In genomic region chr5:146974781-146975123, GRCm38 (mm10) we compare ENCODE assay signal across 17 mouse cellular contexts. TPM values are rescaled to one million over a fixed set of nuclear protein-coding genes. Genes with fewer than 3 reads are reported as not detected.
A peak's percentile ranks its signal among the peaks of the same experiment; 100 is the strongest.
DNase-seq lines count a peak whose midpoint lies in the region; ATAC-seq and TF ChIP-seq lines count a peak whose summit lies in the region.
"Had no signal": no experiment of that assay in that cellular context is flagged by ENCODE, and none has a peak within 500 bp of the region (broad histone marks: within the 10 kb centered on the region; RNA-seq: fewer than 3 reads in every experiment).

No protein-coding gene starts in this region.

- 16% methylated on average over 13 of the region's 13 CpGs for WGBS in lung, postnatal 0 days

- H3K4me2 ChIP-seq in lung, postnatal 0 days (replicated peaks; ENCODE audit: low read depth, low read length), result 0 out of 2 replicates have a peak overlapping the region, but pooled peaks have one; percentile 9
- H3K4me2 ChIP-seq: forebrain, embryonic 15.5 days; heart, embryonic 13.5 days; midbrain, embryonic 15.5 days; neural tube, embryonic 12.5 days had no signal

- 0 out of 2 replicates have a peak, but pooled peaks cover 10% of the 10 kb centered on the region for H3K27me3 ChIP-seq in E14TG2a.4 (ENCODE audit: insufficient read depth, low read length)
- no peaks in the 10 kb centered on the region for H3K27me3 ChIP-seq in lung, postnatal 0 days (replicated peaks; ENCODE audit: insufficient read depth, low read length)
- H3K27me3 ChIP-seq: heart, embryonic 13.5 days; midbrain, embryonic 15.5 days; neural tube, embryonic 12.5 days had no signal

- DNase-seq in gastrocnemius, adult 2 months, result no peak
- DNase-seq in gastrocnemius, postnatal 14 days, result no peak
- peak; percentile 55 to 63 for DNase-seq in kidney, adult 8-10 months
- peak; percentile 19 for DNase-seq in lung, postnatal 0 days (ENCODE audit: low spot score)
- DNase-seq in layer of hippocampus, adult 11-12 months (ENCODE audit: low spot score), result no peak
- no peak for DNase-seq in layer of hippocampus, adult 9-11 months
- no peak for DNase-seq in urinary bladder, adult 18-20 months (ENCODE audit: low spot score in 2 of 2)
- DNase-seq: adrenal gland, postnatal 36 days; cerebellum, adult 11-12 months; gastrocnemius, postnatal 36 days; retina, postnatal 1 day had no signal

- no peak overlapping the region for H3K4me3 ChIP-seq in gastrocnemius, adult 2 months
- peak overlapping the region; percentile 37; the same call in 1 of the 2 replicates for H3K4me3 ChIP-seq in E14TG2a.4 (replicated peaks; ENCODE audit: low read length)
- H3K4me3 ChIP-seq in lung, postnatal 0 days (ENCODE audit: low read depth, low read length), result no peak overlapping the region
- H3K4me3 ChIP-seq: forebrain, embryonic 15.5 days; heart, embryonic 13.5 days; limb, embryonic 10.5 days; midbrain, embryonic 15.5 days; neural tube, embryonic 12.5 days had no signal

- H3K9me3 ChIP-seq in E14TG2a.4 (ENCODE audit: low read length), result no peaks in the 10 kb centered on the region
- no peaks in the 10 kb centered on the region for H3K9me3 ChIP-seq in lung, postnatal 0 days (ENCODE audit: low read length)
- H3K9me3 ChIP-seq: forebrain, embryonic 15.5 days; heart, embryonic 13.5 days; limb, embryonic 10.5 days; midbrain, embryonic 15.5 days; neural tube, embryonic 12.5 days had no signal

- intact Hi-C loops in gastrocnemius, adult 2 months (cut with DNase I), result no loop called here
- intact Hi-C loops in gastrocnemius, postnatal 14 days (cut with DNase I; ENCODE audit: low total_unique reads), result no loop called here

- no peak for TF ChIP-seq EP300 in lung, postnatal 0 days (IDR thresholded peaks at IDR 0.05)

- TF ChIP-seq CTCF in gastrocnemius, adult 2 months (IDR thresholded peaks at IDR 0.05), result no peak
- TF ChIP-seq CTCF in E14TG2a.4 (conservative IDR thresholded peaks at IDR 0.05; ENCODE audit: low read length), result no peak
- no peak for TF ChIP-seq CTCF in lung, postnatal 0 days (IDR thresholded peaks at IDR 0.05)

- H3K4me1 ChIP-seq in E14TG2a.4 (replicated peaks; ENCODE audit: low read depth, low read length), result peaks cover 53% of the 10 kb centered on the region
- no peaks in the 10 kb centered on the region; the same call in 1 of the 2 replicates for H3K4me1 ChIP-seq in lung, postnatal 0 days (ENCODE audit: insufficient read depth, low read depth, low read length)
- H3K4me1 ChIP-seq: forebrain, embryonic 15.5 days; limb, embryonic 10.5 days; midbrain, embryonic 15.5 days; neural tube, embryonic 12.5 days had no signal

- no peak for ATAC-seq in lung, postnatal 0 days
- ATAC-seq: forebrain, embryonic 15.5 days; midbrain, embryonic 15.5 days had no signal

- no peak overlapping the region for H3K9ac ChIP-seq in lung, postnatal 0 days (replicated peaks; ENCODE audit: low read depth)
- H3K9ac ChIP-seq: forebrain, embryonic 15.5 days; heart, embryonic 13.5 days; midbrain, embryonic 15.5 days; neural tube, embryonic 12.5 days had no signal

- H3K36me3 ChIP-seq in E14TG2a.4 (ENCODE audit: insufficient read depth, low read length), result no peaks in the 10 kb centered on the region
- no peaks in the 10 kb centered on the region for H3K36me3 ChIP-seq in lung, postnatal 0 days (ENCODE audit: insufficient read depth, low read length)
- H3K36me3 ChIP-seq: forebrain, embryonic 15.5 days; heart, embryonic 13.5 days; limb, embryonic 10.5 days; midbrain, embryonic 15.5 days; neural tube, embryonic 12.5 days had no signal

- H3K27ac ChIP-seq in gastrocnemius, adult 2 months, result peak overlapping the region; percentile 49; the same call in 1 of the 2 replicates
- H3K27ac ChIP-seq in lung, postnatal 0 days (ENCODE audit: low read length), result no peak overlapping the region
- H3K27ac ChIP-seq: forebrain, embryonic 15.5 days; heart, embryonic 13.5 days; limb, embryonic 10.5 days; midbrain, embryonic 15.5 days; neural tube, embryonic 12.5 days had no signal

RNA-seq across cellular contexts. Expression of gene Mtif3, which starts 11.2 kb away (rescaled TPM):
- 10 to 100 TPM; 23.0 to 25.9 TPM for total RNA-seq in gastrocnemius, adult 2 months (2021)
- 10 to 100 TPM; 21.8 to 24.3 TPM for total RNA-seq in gastrocnemius, postnatal 14 days (2021)
- 18.5 and 19.2 TPM in 2 replicates for polyA plus RNA-seq in lung, postnatal 0 days (2015; fragmentation: Nextera tagmentation; extraction: Ambion mirVana)

RNA-seq across cellular contexts. Expression of gene Gtf3a, which starts 26.3 kb away (rescaled TPM):
- total RNA-seq in gastrocnemius, adult 2 months (2021), result 10 to 100 TPM; 25.7 to 31.9 TPM
- total RNA-seq in gastrocnemius, postnatal 14 days (2021), result 10 to 100 TPM; 22.1 to 25.1 TPM
- polyA plus RNA-seq in lung, postnatal 0 days (2015; fragmentation: Nextera tagmentation; extraction: Ambion mirVana), result 60.3 and 63.8 TPM in 2 replicates

Comparison
In these comparisons a context has a peak if more than half of its experiments do, and no peak if none do; other contexts are left out.
1. DNase-seq: peak in kidney, adult 8-10 months (2 of 2) and lung, postnatal 0 days (single experiment); none in gastrocnemius, adult 2 months (single experiment), gastrocnemius, postnatal 14 days (single experiment), layer of hippocampus, adult 11-12 months (single experiment), layer of hippocampus, adult 9-11 months (single experiment) and urinary bladder, adult 18-20 months (0 of 2).